Mouse (Mus musculus) Patski (cell line): ENCODE results near the gene Gm20388. TPM values are rescaled to one million over a fixed set of nuclear protein-coding genes. Genes with fewer than 3 reads are reported as not detected.
A peak's percentile ranks its signal among the peaks of the same experiment; 100 is the strongest.

Source experiments
- ATAC-seq: fragments of 100-300 bp; one replicate; pipeline ENCODE4 v1.8.0; 2021
- CTCF ChIA-PET: fragments of 350-600 bp; sonication (Branson Sonifier 250); formaldehyde crosslinking; loops from one replicate; lab custom pipeline; 2022; ENCODE audit warnings: inconsistent platforms; lab: Charles Lee
- POLR2A ChIA-PET: fragments of 350-600 bp; sonication (Branson Sonifier 250); formaldehyde crosslinking; loops from one replicate; lab custom pipeline; 2022; ENCODE audit warnings: antibody characterized with exemption, inconsistent platforms; lab: Charles Lee
- DNase-seq: peaks from one replicate; pipeline ENCODE4 v3.0.0-alpha.2; 2011; ENCODE audit warnings: low read depth, low spot score
- H3K27me3 ChIP-seq: fragments of 371-371 bp; one replicate; pipeline ENCODE4 v1.5.1; 2021
- CTCF ChIP-seq: fragments of 100-300 bp; IDR thresholded peaks from one replicate; pipeline ENCODE4 v1.5.1; 2021
- in situ Hi-C: fragments of 300-500 bp; cut with MboI; formaldehyde crosslinking; loops from 3 replicates; pipeline ENCODE4 v1.11.1; 2018; ENCODE audit warnings: low pct_unique_long_range_greater_than_20kb, mixed read lengths
- polyA plus RNA-seq: library from polyadenylated mRNA; unstranded; gene quantifications from one replicate; pipeline ENCODE4 v1.2.3, GENCODE M21; 2021

Gene Gm20388
- polyA plus RNA-seq, 1 experiment from 2014 or later = 86.7 TPM

- no peak for TF ChIP-seq CTCF
- ATAC-seq (peak; percentile 60), DNase-seq (no peak)
- ChIA-PET CTCF (interaction anchor here (1.7 kb wide), 1 partner anchor 11 kb away, joined by 5 read pairs; no protein-coding TSS in a partner anchor), POLR2A (no interaction called here)
- in situ Hi-C loops = no loop called here
- H3K27me3 ChIP-seq = no peaks in the 10 kb centered on the region
These were observed 3012.9 kb downstream of the Gm20388 start for GRCm38 (mm10) chr8:122923431-122924090.

- ChIA-PET POLR2A (no interaction called here), CTCF (interaction anchor here (1.7 kb wide), 1 partner anchor 11 kb away, joined by 5 read pairs; no protein-coding TSS in a partner anchor)
- in situ Hi-C loops = no loop called here
- no peak for DNase-seq
- no peak for TF ChIP-seq CTCF
- H3K27me3 ChIP-seq = no peaks in the 10 kb centered on the region
- peak; percentile 4 for ATAC-seq
These were observed 3013.4 kb downstream of the Gm20388 start for GRCm38 (mm10) chr8:122924091-122924490.

- in situ Hi-C loops = no loop called here
- ChIA-PET POLR2A (no interaction called here), CTCF (no interaction called here)
- ATAC-seq (no peak), DNase-seq (no peak)
- no peak for TF ChIP-seq CTCF
- no peaks in the 10 kb centered on the region for H3K27me3 ChIP-seq
These were observed 3015.5 kb downstream of the Gm20388 start for GRCm38 (mm10) chr8:122925939-122926722.

GRCm38 (mm10) chr8:122926782-122927181 lies 3016.1 kb downstream of the Gm20388 start:
- in situ Hi-C loops = no loop called here
- TF ChIP-seq CTCF = peak; percentile 44
- no peaks in the 10 kb centered on the region for H3K27me3 ChIP-seq
- ChIA-PET CTCF (no interaction called here), POLR2A (no interaction called here)
- no peak for ATAC-seq
- DNase-seq = no peak

GRCm38 (mm10) chr8:122927841-122928240 lies 3017.2 kb downstream of the Gm20388 start:
- no peak for ATAC-seq
- no peaks in the 10 kb centered on the region for H3K27me3 ChIP-seq
- no peak for TF ChIP-seq CTCF
- in situ Hi-C loops = no loop called here
- CTCF ChIA-PET = no interaction called here
- POLR2A ChIA-PET = no interaction called here
- DNase-seq = no peak

GRCm38 (mm10) chr8:122928631-122929224 lies 3018.1 kb downstream of the Gm20388 start:
- no peaks in the 10 kb centered on the region for H3K27me3 ChIP-seq
- no peak for TF ChIP-seq CTCF
- in situ Hi-C loops = no loop called here
- DNase-seq (no peak), ATAC-seq (no peak)
- ChIA-PET CTCF (no interaction called here), POLR2A (no interaction called here)

GRCm38 (mm10) chr8:122931834-122932560 lies 3021.4 kb downstream of the Gm20388 start:
- POLR2A ChIA-PET = interaction anchor here (0.7 kb wide), 1 partner anchor 22 kb away, joined by 3 read pairs; no protein-coding TSS in a partner anchor
- DNase-seq = no peak
- TF ChIP-seq CTCF = no peak
- CTCF ChIA-PET = no interaction called here
- in situ Hi-C loops = no loop called here
- no peak for ATAC-seq
- no peaks in the 10 kb centered on the region for H3K27me3 ChIP-seq

- in situ Hi-C loops = no loop called here
- ATAC-seq = no peak
- no peak for DNase-seq
- TF ChIP-seq CTCF = no peak
- ChIA-PET POLR2A (interaction anchor here (0.7 kb wide), 1 partner anchor 21 kb away, joined by 3 read pairs; no protein-coding TSS in a partner anchor), CTCF (no interaction called here)
- no peaks in the 10 kb centered on the region for H3K27me3 ChIP-seq
These were observed 3021.9 kb downstream of the Gm20388 start for GRCm38 (mm10) chr8:122932561-122932959.

- no peaks in the 10 kb centered on the region for H3K27me3 ChIP-seq
- TF ChIP-seq CTCF = no peak
- POLR2A ChIA-PET = interaction anchor here (0.7 to 1.0 kb wide), 2 partner anchors 9 to 178 kb away, joined by 3 read pairs; no protein-coding TSS in a partner anchor
- no peak for ATAC-seq
- CTCF ChIA-PET = no interaction called here
- in situ Hi-C loops = no loop called here
- DNase-seq = no peak
These were observed 3023.3 kb downstream of the Gm20388 start for GRCm38 (mm10) chr8:122933973-122934372.

- ChIA-PET CTCF (interaction anchor here (1.1 to 1.3 kb wide), 2 partner anchors 10 to 29 kb away, joined by 5 read pairs; no protein-coding TSS in a partner anchor), POLR2A (no interaction called here)
- DNase-seq (no peak), ATAC-seq (no peak)
- no peaks in the 10 kb centered on the region for H3K27me3 ChIP-seq
- in situ Hi-C loops = no loop called here
- no peak for TF ChIP-seq CTCF
These were observed 3024.5 kb downstream of the Gm20388 start for GRCm38 (mm10) chr8:122935118-122935517.
